Mouse (Mus musculus) c-Kit-positive CD71-negative TER-119-negative erythroid progenitor cells, embryonic 14.5 days (primary cell): ENCODE data around the gene Lcn4.

Experiments
- DNase-seq: peaks from one replicate; pipeline ENCODE4 v3.0.0-alpha.2; 2013; ENCODE audit warnings: low read depth

The Lcn4 gene

DNA sequence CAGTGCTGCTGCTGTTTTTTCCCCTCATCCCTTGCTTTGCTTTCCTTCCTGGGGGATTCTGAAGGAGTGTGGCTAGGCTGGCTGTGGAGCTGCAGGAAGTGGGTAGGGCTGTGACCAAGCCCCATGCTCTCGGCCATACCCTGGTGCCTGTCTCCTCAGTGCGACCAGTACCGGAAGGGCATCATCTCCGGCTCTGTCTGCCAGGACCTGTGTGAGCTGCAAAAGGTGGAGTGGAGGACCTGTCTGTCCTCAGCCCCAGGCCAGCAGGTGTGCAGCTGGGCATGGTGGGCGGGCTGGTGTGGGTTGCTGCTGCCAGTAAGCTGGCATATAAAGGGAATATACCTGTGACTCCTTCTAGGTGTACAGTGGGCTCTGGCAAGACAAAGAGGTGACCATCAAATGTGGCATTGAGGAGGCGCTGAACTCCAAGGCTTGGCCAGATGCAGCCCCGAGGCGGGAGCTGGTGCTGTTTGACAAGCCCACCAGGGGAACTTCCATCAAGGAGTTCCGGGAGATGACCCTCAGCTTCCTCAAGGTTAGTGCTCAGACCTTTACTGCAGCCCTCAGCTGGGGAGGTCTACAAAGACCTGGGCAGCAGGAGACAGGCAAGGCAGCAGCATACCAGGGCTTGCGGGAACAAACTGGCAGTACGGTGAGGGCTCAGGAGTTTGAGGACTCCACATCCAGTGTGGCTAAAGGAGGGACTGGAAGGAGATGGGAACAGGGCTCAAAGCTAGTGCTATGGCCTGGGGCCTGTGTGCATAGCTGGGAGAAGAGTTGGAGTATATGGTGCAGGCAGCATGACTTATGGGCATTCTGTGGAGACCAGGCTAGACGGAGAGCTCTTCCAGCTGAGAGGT, 36.2 kb downstream of the Lcn4 start:
- DNase-seq, result no peak

DNA sequence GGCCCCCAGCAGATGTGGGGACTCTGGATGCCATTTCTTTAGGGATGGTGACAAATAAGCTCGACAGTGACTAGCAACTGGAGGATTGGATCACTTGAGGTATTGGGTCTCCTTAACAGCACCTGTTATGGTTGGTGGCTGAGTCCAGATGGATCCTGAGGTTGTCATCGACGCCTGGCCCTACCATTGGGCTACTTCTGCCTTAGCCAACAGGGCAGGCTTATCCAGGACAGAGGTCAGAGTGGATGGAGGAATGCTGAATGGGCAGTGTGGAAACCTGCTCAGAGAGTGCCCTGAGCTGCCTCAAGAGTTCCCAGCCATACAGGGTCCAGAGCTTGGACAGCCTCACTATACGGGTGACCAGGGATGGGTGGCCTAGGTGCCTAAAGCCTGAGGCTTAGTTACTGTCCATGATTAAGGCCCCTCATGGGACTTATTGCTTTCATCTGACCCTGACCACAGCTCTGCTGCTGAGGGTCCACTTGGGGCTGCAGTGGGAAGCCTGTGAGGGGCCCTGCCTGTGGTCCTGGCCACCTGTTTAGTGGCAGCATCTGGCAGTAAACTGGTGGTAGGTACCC, 37.0 kb downstream of the Lcn4 start:
- DNase-seq, result no peak

DNA sequence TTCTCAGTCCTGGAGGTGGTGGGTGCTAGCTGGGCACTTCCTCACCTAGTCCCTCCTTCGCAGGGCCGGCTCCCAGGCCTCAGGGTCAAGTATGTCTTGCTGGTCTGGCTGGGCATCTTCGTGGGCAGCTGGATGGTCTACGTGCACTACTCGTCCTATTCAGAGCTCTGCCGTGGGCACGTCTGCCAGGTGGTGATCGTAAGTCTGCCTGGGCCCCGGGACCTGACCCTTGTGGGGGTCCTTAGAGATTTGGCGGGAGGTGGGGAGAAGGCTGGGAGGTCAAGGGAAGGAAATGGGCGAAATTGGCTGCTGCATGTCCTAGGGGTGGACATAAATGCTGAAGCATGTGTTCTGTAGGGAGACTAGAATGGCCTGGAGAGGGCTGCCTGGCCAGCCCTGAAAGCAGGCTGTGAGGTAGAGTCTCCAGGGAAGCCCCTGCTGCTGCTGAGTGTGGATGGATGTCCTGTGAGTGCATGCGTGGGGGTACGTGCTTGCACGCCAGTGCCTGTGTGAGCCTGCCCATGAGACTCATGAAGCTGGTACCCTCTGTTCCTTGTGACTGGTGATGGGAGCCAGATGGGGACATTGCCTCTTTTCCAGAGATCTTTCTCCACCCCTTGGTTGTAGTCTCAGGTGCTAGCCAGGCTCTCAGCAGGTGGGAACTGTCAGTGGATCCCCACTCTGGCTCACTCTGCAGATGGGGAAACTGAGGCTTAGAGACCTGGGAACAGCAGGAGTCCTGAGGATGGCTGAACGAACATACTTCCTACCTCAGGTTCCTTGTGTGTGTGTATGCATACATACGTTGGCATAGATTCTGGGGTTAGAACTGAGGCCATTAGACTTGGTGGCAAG, 38.3 kb downstream of the Lcn4 start:
- DNase-seq, result no peak

DNA sequence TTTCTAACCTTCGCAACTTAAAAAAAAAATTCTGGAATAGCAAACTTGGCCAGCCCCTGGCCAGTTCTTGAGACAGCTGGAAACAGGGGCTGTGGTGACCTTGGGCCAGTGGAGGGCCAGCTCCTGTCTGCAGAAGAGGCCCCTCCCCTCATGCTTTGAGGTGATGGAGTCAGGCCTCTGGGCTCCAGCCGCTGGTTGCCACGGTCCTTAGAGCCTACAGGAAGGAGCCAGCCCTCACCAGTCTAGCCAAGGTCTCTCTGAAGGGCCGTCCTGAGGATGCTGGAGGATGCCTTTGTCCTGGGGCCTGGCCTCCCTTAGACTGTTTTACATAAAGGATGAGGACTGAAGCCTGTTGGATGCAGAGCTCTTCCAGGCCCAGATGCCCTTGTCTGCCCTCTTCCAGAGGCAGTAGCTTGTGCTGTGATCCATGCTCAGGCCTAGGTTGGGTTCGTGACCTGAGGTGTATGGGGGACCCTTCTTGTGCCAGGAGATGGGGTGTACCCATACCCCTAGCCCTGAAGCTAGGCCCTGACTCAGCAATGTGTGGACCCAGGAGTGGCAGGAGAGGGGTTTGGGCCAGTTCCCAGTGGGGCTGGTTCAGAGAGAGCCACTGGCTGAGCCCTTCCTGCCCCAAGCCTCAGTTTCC, 42.2 kb downstream of the Lcn4 start:
- DNase-seq, result no peak

DNA sequence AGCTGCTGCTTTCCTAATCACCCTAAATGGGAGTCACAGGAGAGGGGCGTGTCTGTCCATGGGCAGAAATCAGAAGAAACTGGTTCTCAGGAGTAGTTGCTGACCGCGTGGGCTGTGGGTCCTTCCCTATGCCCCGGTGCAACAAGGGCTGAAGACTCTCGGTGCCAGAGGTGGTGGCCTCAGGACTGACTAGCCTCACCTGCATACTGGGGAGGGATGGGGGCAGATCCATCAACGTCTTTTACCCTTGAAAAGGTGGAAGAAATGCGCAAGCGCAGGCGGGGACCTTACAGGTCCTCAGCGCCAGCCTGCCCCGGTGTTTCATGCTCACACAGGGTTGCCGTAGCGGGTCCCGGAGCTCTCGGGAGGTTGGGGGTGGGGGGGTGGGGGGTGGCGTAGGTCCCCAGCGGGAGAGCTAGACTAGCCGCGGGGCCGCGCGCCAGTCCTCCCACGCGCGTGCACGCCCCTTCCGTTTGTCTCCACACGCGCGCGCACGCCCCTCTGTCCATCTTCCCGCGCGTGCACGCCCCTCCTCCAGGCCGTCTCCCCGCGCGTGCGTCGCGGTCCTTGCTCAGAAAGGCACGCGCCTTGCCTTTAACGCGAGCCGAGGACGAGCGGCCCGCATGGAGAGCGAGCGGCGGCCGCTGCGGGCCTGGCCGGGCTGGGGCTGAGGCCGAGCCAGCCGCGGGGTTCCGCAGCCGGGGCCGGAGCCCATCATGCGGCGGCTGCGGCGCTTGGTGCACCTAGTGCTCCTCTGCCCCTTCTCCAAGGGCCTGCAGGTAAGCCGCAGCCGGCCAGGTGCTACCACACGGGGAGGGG, 43.0 kb downstream of the Lcn4 start, which contains the start of gene Fam69b:
TSS of gene Fam69b (plus strand) at position 537 of the 819 bp plus-strand sequence.
- DNase-seq, result no peak

DNA sequence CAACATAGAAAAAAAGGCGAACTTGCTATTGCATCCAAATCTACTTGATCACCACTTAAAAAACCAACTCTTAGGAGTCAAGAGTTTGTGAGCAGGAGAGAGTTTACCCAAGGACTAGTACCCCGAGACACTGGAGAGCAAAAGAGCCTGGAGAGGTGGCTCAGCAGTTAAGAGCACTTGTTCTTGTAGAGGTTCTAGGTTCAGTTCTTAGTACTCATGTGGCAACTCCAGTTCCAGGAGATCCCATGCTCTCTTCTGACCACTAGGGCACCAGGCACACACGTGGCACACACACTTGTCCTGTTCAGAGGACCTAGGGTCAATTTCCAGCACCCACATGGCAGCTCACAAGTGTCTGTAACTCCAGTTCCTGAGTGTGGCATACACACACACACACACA, 45.0 kb downstream of the Lcn4 start:
- DNase-seq, result no peak

DNA sequence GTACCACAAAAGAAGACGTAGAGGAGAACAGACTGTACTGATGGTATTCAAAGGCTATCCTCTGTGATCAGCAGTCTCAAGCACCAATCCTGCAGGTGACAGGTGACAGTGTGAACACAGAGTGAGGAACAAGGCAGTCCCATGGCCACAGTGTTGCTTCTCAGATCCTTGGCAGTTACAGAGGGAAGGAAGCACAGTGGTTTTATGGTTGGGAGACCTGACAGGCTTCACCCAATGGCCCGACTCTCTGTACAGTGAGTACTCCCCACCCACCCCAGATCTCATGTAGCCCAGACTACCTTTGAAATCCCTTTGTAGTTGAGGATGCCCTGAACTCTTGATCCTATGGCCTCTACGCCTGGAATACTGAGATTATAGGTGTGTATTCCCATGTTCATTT, 45.7 kb downstream of the Lcn4 start:
- no peak for DNase-seq

DNA sequence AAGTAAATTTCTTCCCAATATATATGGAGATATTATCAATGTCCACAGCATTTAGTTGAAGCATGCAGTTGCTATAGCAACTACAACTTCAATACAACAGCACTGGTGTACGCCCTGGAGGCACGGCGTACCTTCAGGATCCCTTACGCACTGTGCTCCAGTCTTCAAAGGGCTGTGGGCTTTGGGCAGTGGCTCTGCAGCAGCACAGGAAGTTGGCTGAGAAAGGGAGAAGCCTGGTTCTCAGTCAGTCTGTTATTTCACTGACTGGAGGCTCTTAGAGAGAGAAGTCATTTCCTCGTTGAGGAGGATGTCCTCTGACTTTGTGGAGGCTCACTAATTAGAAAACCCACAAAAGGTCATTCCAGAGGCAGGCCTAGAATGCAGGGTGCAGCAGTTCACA, 48.1 kb downstream of the Lcn4 start:
- no peak for DNase-seq

DNA sequence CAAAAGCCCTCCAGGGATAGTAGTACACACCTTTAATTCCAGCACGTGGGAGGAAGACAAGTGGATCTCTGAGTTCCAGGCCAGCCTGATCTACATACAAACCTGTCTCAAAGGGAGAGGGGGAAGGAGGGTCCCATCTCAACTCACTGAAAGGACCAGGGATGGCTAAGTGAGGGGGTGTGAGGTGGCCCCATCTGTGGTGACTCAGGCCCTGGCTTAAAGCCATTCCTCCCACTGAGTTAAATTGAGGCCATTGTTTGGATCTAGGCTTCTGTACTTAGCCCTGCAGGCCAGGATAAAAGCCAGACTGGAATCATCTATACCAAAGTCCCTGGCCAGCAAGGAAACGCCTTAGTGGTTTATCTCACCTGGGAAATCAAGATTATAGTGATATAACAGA, 49.8 kb downstream of the Lcn4 start:
- DNase-seq, result no peak

DNA sequence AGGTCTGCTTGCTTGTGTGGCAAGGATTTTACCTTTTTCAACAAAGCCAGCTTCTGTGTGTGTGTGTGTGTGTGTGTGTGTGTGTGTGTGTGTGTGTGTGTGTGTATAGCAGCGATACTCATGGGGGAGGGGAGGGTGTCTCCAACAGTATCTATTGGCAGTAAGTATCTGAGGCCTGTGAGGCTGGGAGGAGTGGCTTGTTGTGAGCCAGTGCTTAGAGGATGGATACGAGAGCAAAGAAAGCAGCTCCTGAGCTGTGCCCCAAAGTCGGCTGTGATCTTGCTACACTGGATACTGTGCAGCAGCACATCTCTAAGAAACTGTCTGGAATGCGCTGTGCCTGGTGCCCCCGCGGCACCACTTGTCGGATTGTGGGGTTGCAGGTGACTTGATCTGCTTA, 53.2 kb downstream of the Lcn4 start:
- no peak for DNase-seq
